Mouse (Mus musculus) lung, adult 2 months (tissue): ENCODE results near the gene Umad1. TPM values are rescaled to one million over a fixed set of nuclear protein-coding genes. Genes with fewer than 3 reads are reported as not detected.
A peak's percentile ranks its signal among the peaks of the same experiment; 100 is the strongest.

Experiments
- DNase-seq: peaks from one replicate; pipeline ENCODE4 v3.0.0; 2022
- H3K4me1 ChIP-seq: fragments of 200-500 bp; 2 replicates; pipeline ENCODE4 v1.6.1; 2011; ENCODE audit warnings: low read length; ENCODE audit not compliant: control insufficient read depth, insufficient read depth
- H3K4me3 ChIP-seq: fragments of 200-500 bp; replicated peaks from 2 replicates; pipeline ENCODE3; 2011; ENCODE audit warnings: low read depth, mild to moderate bottlenecking, control low read depth, low read length; ENCODE audit errors: extremely low read depth
- CTCF ChIP-seq: fragments of 200-500 bp; IDR thresholded peaks from 2 replicates; pipeline ENCODE4 v1.5.1; 2011; ENCODE audit warnings: mild to moderate bottlenecking, low read length, control low read depth; ENCODE audit not compliant: insufficient read depth
- POLR2A ChIP-seq: fragments of 200-500 bp; IDR thresholded peaks from 2 replicates; pipeline ENCODE4 v1.6.1; 2011; ENCODE audit warnings: low read depth, mild to moderate bottlenecking, control low read depth, low read length, borderline replicate concordance; ENCODE audit errors: extremely low read depth
- WGBS: fragments of 180-500 bp; shearing (Covaris S2); methylation state at CpG from one replicate; pipeline ENCODE4 v1.1.7; 2018; 5-methylcytosine and 5-hydroxymethylcytosine counted together
- polyA plus RNA-seq: library from polyadenylated mRNA; depleted of rRNA; stranded (reverse); fragments of >200 nt; gene quantifications from 2 replicates; pipeline ENCODE4 v1.2.3, GENCODE M21; 2012

Gene Umad1
- polyA plus RNA-seq, 1 experiment, result 8.7 TPM

DNA sequence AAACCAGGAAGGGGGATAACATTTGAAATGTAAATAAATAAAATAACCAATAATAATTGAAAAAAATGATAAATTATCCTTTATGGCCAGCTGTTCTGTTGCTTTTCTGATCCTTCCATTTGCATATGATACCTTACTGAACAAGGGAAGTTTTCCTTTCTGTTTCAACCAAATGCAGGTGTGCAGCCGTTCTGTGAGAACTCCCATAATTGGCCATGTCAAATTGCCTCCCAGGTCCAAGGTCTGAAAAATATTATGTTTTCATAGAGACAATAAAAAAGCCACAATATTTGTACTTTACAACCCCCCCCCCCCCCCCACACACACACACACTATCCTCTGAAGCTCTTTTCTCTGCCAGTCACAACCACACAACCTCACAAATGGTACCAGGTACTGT is 206.3 kb downstream of the Umad1 start:
- 81% methylated on average over 1 of the region's 1 CpGs for WGBS
- Histone ChIP-seq H3K4me1 (peaks cover 10% of the 10 kb centered on the region), H3K4me3 (no peak overlapping the region)
- DNase-seq, result no peak
- no peak for TF ChIP-seq POLR2A
- TF ChIP-seq CTCF, result no peak

DNA sequence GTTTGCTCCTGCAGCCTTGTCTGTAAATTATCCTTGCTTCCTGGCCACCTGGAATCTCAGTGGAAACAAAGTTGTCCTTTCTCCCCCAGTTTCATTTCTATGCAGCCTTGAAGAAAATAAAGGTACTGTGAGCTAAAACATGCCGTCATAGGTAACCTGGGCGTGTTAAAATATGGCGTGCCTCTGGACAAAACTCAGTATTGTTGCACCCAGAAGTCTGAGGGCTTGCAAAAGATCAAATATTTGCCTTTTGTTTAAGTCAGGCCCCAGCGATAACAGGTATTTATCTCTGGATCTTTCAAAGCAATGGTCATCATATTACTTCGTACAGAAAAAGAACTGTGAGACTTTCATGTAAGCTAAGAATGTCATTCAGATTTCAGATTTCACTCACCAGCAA is 206.9 kb downstream of the Umad1 start:
- TF ChIP-seq CTCF (no peak), POLR2A (no peak)
- no peak overlapping the region for H3K4me3 ChIP-seq
- 69% methylated on average over 5 of the region's 5 CpGs for WGBS
- H3K4me1 ChIP-seq, result peaks cover 10% of the 10 kb centered on the region
- DNase-seq, result no peak

DNA sequence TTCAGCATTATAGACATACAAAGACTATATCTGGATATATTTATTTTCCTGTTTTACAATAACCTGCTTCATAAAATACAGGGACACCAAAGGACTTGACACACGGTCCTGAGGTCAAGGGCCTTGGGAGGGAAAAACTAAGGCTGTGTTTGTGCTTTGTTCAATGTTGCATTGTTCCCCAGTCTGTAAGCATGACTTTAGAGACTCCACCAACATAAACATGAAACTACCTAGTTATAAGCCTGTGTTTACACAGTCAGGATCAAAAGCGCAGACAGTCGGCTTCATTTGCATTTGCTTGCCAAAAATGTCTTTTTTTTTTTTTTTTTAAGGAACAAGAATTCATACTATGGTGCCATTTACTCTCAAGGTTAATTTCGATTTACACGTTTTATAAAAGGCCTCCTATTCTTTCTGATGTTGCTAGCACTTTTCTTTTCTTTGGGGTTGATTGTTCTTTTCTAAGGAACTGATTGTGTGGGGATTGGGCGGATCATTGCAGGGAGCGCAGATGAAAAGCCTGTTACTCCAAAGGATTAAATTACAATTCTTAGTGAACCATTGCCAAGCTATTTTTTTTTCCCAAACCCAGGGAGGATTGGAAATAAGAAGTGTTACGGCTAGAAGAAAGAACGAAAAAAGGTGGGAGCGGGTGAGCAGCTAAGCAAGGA is 208.7 kb downstream of the Umad1 start:
- 52% methylated on average over 10 of the region's 10 CpGs for WGBS

DNA sequence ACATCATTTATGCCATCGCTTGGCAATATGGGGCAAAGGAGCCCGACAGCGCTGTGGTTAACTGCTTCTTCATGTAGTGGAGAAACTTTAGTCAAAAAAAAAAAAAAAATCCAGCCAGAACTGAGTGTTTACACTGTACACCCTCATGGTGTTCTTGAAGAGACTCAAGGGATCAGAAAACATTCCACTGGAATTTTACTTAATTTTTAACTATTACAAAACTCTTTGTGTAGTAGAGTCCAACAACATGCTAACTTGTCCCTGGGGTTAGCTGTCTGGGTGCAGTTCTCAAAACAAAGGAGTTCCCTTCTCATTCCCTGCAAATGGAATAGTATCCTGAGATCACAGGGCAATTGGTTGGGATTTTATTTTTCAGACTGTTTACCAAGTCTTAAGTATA is 210.8 kb downstream of the Umad1 start:
- Histone ChIP-seq H3K4me1 (peaks cover 20% of the 10 kb centered on the region), H3K4me3 (no peak overlapping the region)
- WGBS, result 67% methylated on average over 3 of the region's 3 CpGs
- TF ChIP-seq CTCF (no peak), POLR2A (no peak)
- no peak for DNase-seq

More for the DNA sequence above, 208.7 kb downstream of the Umad1 start:
- DNase-seq, result no peak
- Histone ChIP-seq H3K4me1 (peaks cover 14% of the 10 kb centered on the region), H3K4me3 (no peak overlapping the region)
- TF ChIP-seq POLR2A, result no peak
- TF ChIP-seq CTCF, result no peak

- 76% methylated on average over 3 of the region's 3 CpGs for whole genome bisulfite sequencing
- Histone ChIP-seq H3K4me1 (peaks cover 20% of the 10 kb centered on the region), H3K4me3 (no peak overlapping the region)
- TF ChIP-seq CTCF, result no peak
- no peak for TF ChIP-seq POLR2A
- no peak for DNase-seq
Measured at GRCm38 (mm10) chr6:8472125-8472524, 213.0 kb downstream of the Umad1 start.

DNA sequence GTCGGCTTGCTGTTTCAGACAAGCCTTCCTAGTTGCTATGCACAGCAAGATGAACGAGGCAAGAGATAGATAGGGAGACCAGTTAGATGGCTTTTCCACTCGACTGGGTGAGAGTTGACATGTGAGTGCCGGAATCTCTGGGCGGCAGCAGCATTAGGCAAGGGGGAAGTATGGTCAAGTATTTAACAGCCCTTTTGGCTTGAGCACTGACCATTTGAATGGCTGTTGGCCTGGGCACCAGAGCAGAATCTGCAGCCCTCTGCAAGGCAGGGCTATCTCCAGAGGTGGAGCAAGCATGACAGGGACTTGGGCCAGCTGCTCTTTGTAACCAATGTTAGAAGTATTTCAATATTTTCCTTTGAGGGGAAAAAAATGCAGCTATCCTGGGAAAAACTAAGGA is 213.8 kb downstream of the Umad1 start:
- TF ChIP-seq POLR2A (no peak), CTCF (no peak)
- peak; percentile 34 for DNase-seq
- WGBS, result 25% methylated on average over 5 of the region's 5 CpGs
- Histone ChIP-seq H3K4me1 (peaks cover 15% of the 10 kb centered on the region), H3K4me3 (no peak overlapping the region)

DNA sequence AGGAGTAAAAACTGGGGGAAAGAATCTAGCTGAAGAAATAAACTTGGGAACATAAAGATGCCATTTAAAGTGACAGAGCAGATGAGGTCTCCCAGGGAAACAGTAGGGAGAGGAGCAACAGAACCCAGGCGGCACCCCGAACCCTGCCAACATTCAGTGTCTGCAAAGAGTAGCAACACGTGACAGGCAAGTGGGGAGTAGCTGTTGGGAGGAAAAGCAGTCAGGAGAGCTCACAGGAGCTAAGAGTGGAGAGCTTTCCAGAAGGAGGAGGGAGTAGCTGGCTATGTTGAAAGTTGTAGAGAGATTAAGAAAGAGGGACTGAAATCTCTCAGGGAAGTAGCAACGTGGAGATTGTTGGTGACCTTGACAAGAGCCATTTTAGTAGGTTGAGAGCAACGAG is 214.4 kb downstream of the Umad1 start:
- H3K4me1 ChIP-seq, result peaks cover 15% of the 10 kb centered on the region
- H3K4me3 ChIP-seq, result no peak overlapping the region
- WGBS, result 32% methylated on average over 5 of the region's 5 CpGs
- DNase-seq, result peak; percentile 33
- no peak for TF ChIP-seq POLR2A
- TF ChIP-seq CTCF, result no peak

DNA sequence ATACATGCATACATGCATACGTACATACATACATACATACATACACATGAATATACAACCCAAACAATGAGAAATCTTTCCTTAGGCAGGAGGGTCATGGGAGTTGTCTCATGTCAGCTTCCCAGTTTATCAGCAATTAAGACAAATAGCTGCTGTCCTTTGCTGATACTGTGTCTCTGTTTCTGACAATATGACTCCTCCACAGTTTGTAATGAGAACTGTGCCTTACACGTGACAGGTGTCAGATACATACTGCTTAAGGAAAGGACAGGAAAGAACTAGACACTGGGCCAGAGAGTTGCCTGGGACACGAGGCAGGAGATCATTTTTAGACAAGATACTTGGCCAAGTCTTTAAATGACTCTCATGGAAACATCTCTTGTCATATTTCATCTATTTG is 215.2 kb downstream of the Umad1 start:
- no peak overlapping the region for H3K4me3 ChIP-seq
- DNase-seq, result no peak
- H3K4me1 ChIP-seq, result peaks cover 14% of the 10 kb centered on the region
- WGBS, result 64% methylated on average over 3 of the region's 3 CpGs
- TF ChIP-seq POLR2A, result no peak
- TF ChIP-seq CTCF, result no peak

GRCm38 (mm10) chr6:8474820-8475219 is 215.7 kb downstream of the Umad1 start:
- WGBS, result 61% methylated on average over 4 of the region's 4 CpGs
- DNase-seq, result no peak
- peaks cover 9% of the 10 kb centered on the region for H3K4me1 ChIP-seq
- no peak overlapping the region for H3K4me3 ChIP-seq
- no peak for TF ChIP-seq CTCF
- no peak for TF ChIP-seq POLR2A

- TF ChIP-seq CTCF, result no peak
- no peak for TF ChIP-seq POLR2A
- H3K4me3 ChIP-seq, result no peak overlapping the region
- no peaks in the 10 kb centered on the region for H3K4me1 ChIP-seq
- DNase-seq, result no peak
- 80% methylated on average over 1 of the region's 1 CpGs for WGBS
Measured at GRCm38 (mm10) chr6:8479176-8479575, 220.1 kb downstream of the Umad1 start.
